Mouse (Mus musculus) MEL (cell line): ENCODE data around the gene Smad6.

ENCODE experiments used
- MEF2A ChIP-seq: IDR thresholded peaks from 2 replicates; pipeline ENCODE4 v1.6.1; 2014; ENCODE audit warnings: low read depth, mild to moderate bottlenecking, inconsistent platforms, low read length, improper control_type of control experiment; ENCODE audit not compliant: poor library complexity, insufficient replicate concordance, severe bottlenecking; ENCODE audit errors: extremely low read depth
- TCF12 ChIP-seq: IDR thresholded peaks from 2 replicates; pipeline ENCODE4 v1.6.1; 2014; ENCODE audit warnings: low read depth, mild to moderate bottlenecking, inconsistent platforms, low read length, improper control_type of control experiment, moderate library complexity

DNA sequence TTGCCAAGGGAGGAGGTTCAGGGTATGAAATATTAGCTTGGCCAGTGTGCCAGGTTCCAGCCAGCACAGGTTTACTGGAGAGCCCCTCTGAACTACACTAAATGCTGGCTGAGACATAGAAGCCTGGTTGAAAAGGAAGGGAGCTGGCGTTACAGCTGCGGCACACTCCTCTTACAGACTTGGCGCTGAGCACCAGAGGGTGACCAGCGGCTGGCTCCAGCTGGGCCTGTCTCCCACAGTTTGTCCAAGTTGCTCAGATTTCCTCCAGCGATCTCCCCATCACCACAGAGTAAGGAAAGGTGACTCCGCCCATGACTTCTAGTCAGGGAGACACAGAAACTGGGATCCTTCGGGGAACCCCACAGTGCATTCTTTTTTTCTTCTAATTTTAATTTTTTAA, 95.5 kb downstream of the Smad6 start:
- TF ChIP-seq MEF2A (no peak), TCF12 (no peak)
